Mouse (Mus musculus): ENCODE data around the gene Rad23a.

GRCm38 (mm10) chr8:84872309-84872965, 32.0 kb upstream of the Rad23a start:
- no peak for TF ChIP-seq GATA1 (IDR thresholded peaks at IDR 0.05; ENCODE audit: borderline replicate concordance, low read length)
- no peak for TF ChIP-seq FLI1 (IDR thresholded peaks at IDR 0.05; ENCODE audit: low read length)
